Mouse (Mus musculus): ENCODE results near the gene Ercc6l. TPM values are rescaled to one million over a fixed set of nuclear protein-coding genes. Genes with fewer than 3 reads are reported as not detected.

The Ercc6l gene
- 7.7 and 7.8 TPM in 2 replicates for polyA plus RNA-seq (2015; fragmentation: Nextera tagmentation; extraction: Ambion mirVana)

GRCm38 (mm10) chrX:102156618-102157422, at the start of gene Ercc6l:
Ercc6l (minus strand) TSS chrX:102157091.
- peak; percentile 99 for ATAC-seq
- H3K36me3 ChIP-seq (ENCODE audit: control insufficient read depth, insufficient read depth, low read length): no peaks in the 10 kb centered on the region
- 15% methylated on average over 41 of the region's 42 CpGs for WGBS
- peak within 1 kb of the TSS; percentile 84 for H3K27ac ChIP-seq (ENCODE audit: low read length)
- H3K27me3 ChIP-seq (replicated peaks; ENCODE audit: control insufficient read depth, insufficient read depth, low read length): no peaks in the 10 kb centered on the region
- H3K4me1 ChIP-seq (ENCODE audit: control insufficient read depth, insufficient read depth, low read length): no peaks in the 10 kb centered on the region
- no peaks in the 10 kb centered on the region for H3K9me3 ChIP-seq (ENCODE audit: control insufficient read depth, low read length)
- peak within 1 kb of the TSS; percentile 58 for H3K4me3 ChIP-seq (ENCODE audit: low read length)
- peak within 1 kb of the TSS; percentile 47 for H3K4me2 ChIP-seq (ENCODE audit: low read depth, low read length)
- H3K9ac ChIP-seq (ENCODE audit: low read depth, low read length): peak within 1 kb of the TSS; percentile 71

GRCm38 (mm10) chrX:102190840-102191239, 33.9 kb upstream of the Ercc6l start:
- no peak overlapping the region for H3K4me2 ChIP-seq (ENCODE audit: low read depth, low read length)
- no peak overlapping the region for H3K4me3 ChIP-seq (ENCODE audit: low read length)
- no peak overlapping the region for H3K27ac ChIP-seq (ENCODE audit: low read length)
- no peaks in the 10 kb centered on the region for H3K9me3 ChIP-seq (ENCODE audit: control insufficient read depth, low read length)
- WGBS: 75% methylated on average over 1 of the region's 1 CpGs
- H3K27me3 ChIP-seq (replicated peaks; ENCODE audit: control insufficient read depth, insufficient read depth, low read length): no peaks in the 10 kb centered on the region
- H3K36me3 ChIP-seq (ENCODE audit: control insufficient read depth, insufficient read depth, low read length): no peaks in the 10 kb centered on the region
- H3K9ac ChIP-seq (ENCODE audit: low read depth, low read length): no peak overlapping the region
- no peak for ATAC-seq
- H3K4me1 ChIP-seq (ENCODE audit: control insufficient read depth, insufficient read depth, low read length): no peaks in the 10 kb centered on the region

GRCm38 (mm10) chrX:102189581-102189980, 32.7 kb upstream of the Ercc6l start:
- H3K9ac ChIP-seq (ENCODE audit: low read depth, low read length): no peak overlapping the region
- WGBS: 47% methylated on average over 5 of the region's 5 CpGs
- no peak; the same call in 1 of the 2 replicates for ATAC-seq
- no peak overlapping the region for H3K4me2 ChIP-seq (ENCODE audit: low read depth, low read length)
- no peak overlapping the region for H3K27ac ChIP-seq (ENCODE audit: low read length)
- no peaks in the 10 kb centered on the region for H3K27me3 ChIP-seq (replicated peaks; ENCODE audit: control insufficient read depth, insufficient read depth, low read length)
- no peaks in the 10 kb centered on the region for H3K4me1 ChIP-seq (ENCODE audit: control insufficient read depth, insufficient read depth, low read length)
- no peaks in the 10 kb centered on the region for H3K36me3 ChIP-seq (ENCODE audit: control insufficient read depth, insufficient read depth, low read length)
- no peaks in the 10 kb centered on the region for H3K9me3 ChIP-seq (ENCODE audit: control insufficient read depth, low read length)
- no peak overlapping the region for H3K4me3 ChIP-seq (ENCODE audit: low read length)

- H3K36me3 ChIP-seq (ENCODE audit: control insufficient read depth, insufficient read depth, low read length): no peaks in the 10 kb centered on the region; the same call in 1 of the 2 replicates
- H3K4me1 ChIP-seq (ENCODE audit: control insufficient read depth, insufficient read depth, low read length): no peaks in the 10 kb centered on the region
- H3K9me3 ChIP-seq (ENCODE audit: control insufficient read depth, low read length): no peaks in the 10 kb centered on the region
- peak; percentile 87 for ATAC-seq
- H3K27me3 ChIP-seq (replicated peaks; ENCODE audit: control insufficient read depth, insufficient read depth, low read length): no peaks in the 10 kb centered on the region
- peak within 1 kb of the TSS; percentile 53 for H3K4me2 ChIP-seq (ENCODE audit: low read depth, low read length)
- H3K4me3 ChIP-seq (ENCODE audit: low read length): peak within 1 kb of the TSS; percentile 58
- H3K27ac ChIP-seq (ENCODE audit: low read length): peak within 1 kb of the TSS; percentile 69
- 20% methylated on average over 37 of the region's 37 CpGs for WGBS
- H3K9ac ChIP-seq (ENCODE audit: low read depth, low read length): peak within 1 kb of the TSS; percentile 79
Measured at GRCm38 (mm10) chrX:102188712-102189497, 32.0 kb upstream of the Ercc6l start, which contains the start of gene Rps4x. Rps4x (minus strand) TSS chrX:102189394.

GRCm38 (mm10) chrX:102187023-102187699, 30.3 kb upstream of the Ercc6l start:
- no peaks in the 10 kb centered on the region for H3K27me3 ChIP-seq (replicated peaks; ENCODE audit: control insufficient read depth, insufficient read depth, low read length)
- H3K4me2 ChIP-seq (ENCODE audit: low read depth, low read length): peak overlapping the region; percentile 53
- ATAC-seq: no peak
- peak overlapping the region; percentile 58 for H3K4me3 ChIP-seq (ENCODE audit: low read length)
- H3K9ac ChIP-seq (ENCODE audit: low read depth, low read length): peak overlapping the region; percentile 79
- no peaks in the 10 kb centered on the region; the same call in 1 of the 2 replicates for H3K36me3 ChIP-seq (ENCODE audit: control insufficient read depth, insufficient read depth, low read length)
- 31% methylated on average over 11 of the region's 11 CpGs for WGBS
- no peaks in the 10 kb centered on the region for H3K4me1 ChIP-seq (ENCODE audit: control insufficient read depth, insufficient read depth, low read length)
- no peaks in the 10 kb centered on the region for H3K9me3 ChIP-seq (ENCODE audit: control insufficient read depth, low read length)
- no peak overlapping the region for H3K27ac ChIP-seq (ENCODE audit: low read length)

GRCm38 (mm10) chrX:102182575-102182974, 25.7 kb upstream of the Ercc6l start:
- Histone ChIP-seq H3K9ac (ENCODE audit: low read depth, low read length) (no peak overlapping the region), H3K4me1 (ENCODE audit: control insufficient read depth, insufficient read depth, low read length) (no peaks in the 10 kb centered on the region), H3K4me2 (ENCODE audit: low read depth, low read length) (no peak overlapping the region), H3K9me3 (ENCODE audit: control insufficient read depth, low read length) (no peaks in the 10 kb centered on the region), H3K4me3 (ENCODE audit: low read length) (no peak overlapping the region), H3K27me3 (replicated peaks; ENCODE audit: control insufficient read depth, insufficient read depth, low read length) (no peaks in the 10 kb centered on the region), H3K36me3 (ENCODE audit: control insufficient read depth, insufficient read depth, low read length) (no peaks in the 10 kb centered on the region; the same call in 1 of the 2 replicates), H3K27ac (ENCODE audit: low read length) (no peak overlapping the region)
- no peak for ATAC-seq

- WGBS: 86% methylated on average over 5 of the region's 5 CpGs
- H3K4me3 ChIP-seq (ENCODE audit: low read length): no peak overlapping the region
- H3K9ac ChIP-seq (ENCODE audit: low read depth, low read length): no peak overlapping the region
Measured at GRCm38 (mm10) chrX:102175538-102176287, 18.8 kb upstream of the Ercc6l start.

GRCm38 (mm10) chrX:102170900-102171299, 14.0 kb upstream of the Ercc6l start:
- ATAC-seq: no peak
- Histone ChIP-seq H3K27me3 (replicated peaks; ENCODE audit: control insufficient read depth, insufficient read depth, low read length) (no peaks in the 10 kb centered on the region), H3K4me1 (ENCODE audit: control insufficient read depth, insufficient read depth, low read length) (no peaks in the 10 kb centered on the region), H3K27ac (ENCODE audit: low read length) (no peak overlapping the region), H3K4me3 (ENCODE audit: low read length) (no peak overlapping the region), H3K9me3 (ENCODE audit: control insufficient read depth, low read length) (no peaks in the 10 kb centered on the region), H3K4me2 (ENCODE audit: low read depth, low read length) (no peak overlapping the region), H3K36me3 (ENCODE audit: control insufficient read depth, insufficient read depth, low read length) (no peaks in the 10 kb centered on the region), H3K9ac (ENCODE audit: low read depth, low read length) (no peak overlapping the region)
- 46% methylated on average over 3 of the region's 3 CpGs for WGBS

More at GRCm38 (mm10) chrX:102175538-102176287, 18.8 kb upstream of the Ercc6l start:
- H3K36me3 ChIP-seq (ENCODE audit: control insufficient read depth, insufficient read depth, low read length): no peaks in the 10 kb centered on the region
- no peak overlapping the region for H3K27ac ChIP-seq (ENCODE audit: low read length)
- no peaks in the 10 kb centered on the region for H3K9me3 ChIP-seq (ENCODE audit: control insufficient read depth, low read length)
- H3K4me2 ChIP-seq (ENCODE audit: low read depth, low read length): no peak overlapping the region
- H3K27me3 ChIP-seq (replicated peaks; ENCODE audit: control insufficient read depth, insufficient read depth, low read length): no peaks in the 10 kb centered on the region
- no peaks in the 10 kb centered on the region for H3K4me1 ChIP-seq (ENCODE audit: control insufficient read depth, insufficient read depth, low read length)
- no peak for ATAC-seq

Data from intestine, embryonic 16.5 days (tissue).